Mouse (Mus musculus): ENCODE results near the gene Dennd4a. TPM values are rescaled to one million over a fixed set of nuclear protein-coding genes. Genes with fewer than 3 reads are reported as not detected.

The Dennd4a gene
- total RNA-seq, 2 experiments from 2014 or later = 48.7 to 52.2 TPM

DNA sequence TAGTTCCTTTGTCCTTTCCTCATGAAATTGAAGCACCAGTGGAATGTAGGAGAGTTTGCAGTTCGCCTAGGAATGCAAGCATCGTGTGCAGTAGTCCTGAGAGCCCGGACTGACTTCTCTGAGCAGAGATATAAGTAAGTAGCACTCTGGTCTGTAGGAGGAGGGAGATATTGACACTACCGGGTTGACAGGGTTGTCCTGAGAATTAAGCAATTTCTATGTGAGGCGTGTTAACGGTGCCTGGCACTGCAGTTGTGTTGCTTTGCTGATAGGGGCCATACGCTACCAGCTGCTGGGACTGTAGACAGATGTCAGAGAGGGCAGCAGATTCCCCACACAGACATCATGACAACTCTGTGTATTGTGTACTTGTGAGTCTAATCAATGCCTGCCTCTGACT, 142.1 kb downstream of the Dennd4a start:
- no peak for DNase-seq (ENCODE audit: low spot score in 2 of 2)

DNA sequence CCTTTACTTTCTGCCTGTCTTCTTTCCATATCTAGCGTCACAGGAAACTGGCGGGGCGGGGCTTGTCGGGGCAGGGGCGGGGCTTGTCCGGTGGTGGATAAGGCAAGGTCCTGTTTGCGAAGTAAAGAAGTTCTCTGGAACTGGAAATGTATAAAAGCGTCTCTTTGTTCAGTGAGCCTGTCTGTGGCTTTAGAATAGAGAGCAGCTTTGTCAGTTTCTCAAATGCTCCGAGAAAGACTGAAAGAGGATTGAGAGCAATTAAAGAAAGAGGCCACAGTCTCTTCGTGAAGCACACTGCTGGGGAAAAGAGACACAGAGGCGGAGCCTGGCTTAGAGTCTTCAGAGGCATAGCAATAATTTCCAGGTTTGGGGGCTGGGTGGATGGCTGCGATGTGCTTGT, 145.2 kb downstream of the Dennd4a start:
- peak in 1 of 2 experiments; percentile 57 for DNase-seq (ENCODE audit: low spot score in 2 of 2)

DNA sequence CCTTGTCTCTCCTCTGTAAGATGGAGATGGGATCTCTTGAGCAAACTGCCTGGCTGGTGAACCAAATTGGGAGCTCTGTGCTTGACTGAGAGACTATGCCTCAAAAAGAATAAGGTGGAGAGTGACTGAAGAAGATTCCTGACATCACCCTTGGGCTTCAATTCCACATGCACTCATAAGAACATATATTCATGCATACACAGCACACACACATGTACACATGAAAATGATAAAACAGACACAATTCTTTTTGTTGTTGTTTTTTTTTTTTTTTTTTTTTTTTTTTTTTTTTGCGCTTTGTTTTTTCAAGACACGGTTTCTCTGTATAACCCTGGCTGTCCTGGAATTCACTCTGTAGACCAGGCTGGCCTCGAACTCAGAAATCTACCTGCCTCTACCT, 146.1 kb downstream of the Dennd4a start:
- no peak for DNase-seq (ENCODE audit: low spot score in 2 of 2)

DNA sequence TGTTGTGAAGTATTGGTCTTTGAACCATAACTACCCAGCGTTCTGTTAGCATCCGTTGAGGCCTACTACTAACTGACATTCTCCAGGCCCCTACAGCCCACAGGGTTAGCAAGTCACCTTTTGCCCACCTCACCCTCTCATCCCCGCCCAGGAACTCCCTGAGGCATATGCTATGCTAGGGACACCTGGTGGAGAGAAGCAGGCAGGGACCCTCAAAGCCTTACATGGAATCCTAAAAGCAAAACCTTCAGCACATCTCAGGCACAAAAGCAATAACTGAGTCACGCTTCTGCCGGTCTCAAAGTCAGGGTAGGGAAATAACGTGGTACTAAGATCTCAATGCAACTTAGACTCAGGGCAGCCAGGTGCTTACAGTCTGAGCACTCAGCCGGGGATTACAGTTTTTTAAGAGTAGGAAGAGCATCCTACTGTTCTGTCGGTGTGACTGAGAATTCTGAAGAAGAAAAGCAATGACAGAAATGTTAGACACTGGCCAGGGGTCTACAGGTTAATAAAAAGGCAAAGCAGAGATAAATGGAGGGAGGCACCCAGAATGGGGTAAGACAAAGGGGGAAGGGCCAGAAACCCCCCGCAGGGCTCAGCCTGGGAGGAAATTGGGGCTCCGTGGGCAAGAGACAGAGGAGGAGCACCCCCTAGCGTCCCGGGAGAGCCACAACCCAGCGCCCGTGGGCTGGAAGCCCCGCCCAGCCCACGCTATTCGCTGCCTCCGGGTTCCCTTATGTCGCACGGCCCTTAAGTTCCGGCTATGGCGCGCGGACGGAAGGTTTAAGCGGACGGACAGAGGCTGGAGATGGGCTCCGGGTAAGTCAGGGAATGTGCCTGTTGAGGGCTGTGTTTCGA, 149.2 kb downstream of the Dennd4a start, which contains the start of gene Ints14:
Gene Ints14 (plus strand): TSS at position 789 of the 861 bp plus-strand sequence.
- DNase-seq (ENCODE audit: low spot score in 2 of 2) = peak; percentile 96 to 98

DNA sequence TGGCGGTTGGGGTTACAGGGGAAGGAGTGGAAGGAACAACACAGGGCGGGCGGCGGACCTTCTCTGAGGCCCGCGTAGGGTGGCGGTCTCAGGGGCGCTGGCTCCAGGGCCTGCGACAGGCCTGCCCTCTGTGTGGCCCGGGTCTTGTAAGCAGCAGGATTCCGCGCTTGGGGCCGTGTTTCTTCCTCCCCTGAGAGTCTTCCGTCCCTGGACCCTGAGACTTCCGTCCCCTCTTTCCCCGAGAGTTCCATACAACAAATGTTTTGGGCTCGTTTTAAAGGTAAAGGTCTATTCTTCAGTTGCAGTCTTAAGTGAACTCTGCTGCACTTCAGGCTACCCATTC, 149.8 kb downstream of the Dennd4a start:
- DNase-seq (ENCODE audit: low spot score in 2 of 2) = no peak

Other genes with a start within 250 kb of the Dennd4a start
- gene Rab11a, start 73.6 kb upstream of the Dennd4a start, total RNA-seq (2021) = 100 to 1,000 TPM; 318 to 321 TPM
- under 1 TPM; 0.12 to 0.28 TPM for gene Slc24a1, start 140.3 kb downstream of the Dennd4a start, total RNA-seq (2021)
- gene Ints14, start 149.6 kb downstream of the Dennd4a start, total RNA-seq (2021) = 10 to 100 TPM; 22.4 to 25.0 TPM
- 100 to 1,000 TPM; 161 to 165 TPM for gene Hacd3, start 210.4 kb downstream of the Dennd4a start, total RNA-seq (2021)
- gene Dpp8, start 221.1 kb downstream of the Dennd4a start, total RNA-seq (2021) = 100 to 1,000 TPM; 136 to 151 TPM

Measured in layer of hippocampus, postnatal 14 days (tissue).